Mouse (Mus musculus) ES-Bruce4 (cell line): ENCODE measurements around the gene Ufsp2. TPM values are rescaled to one million over a fixed set of nuclear protein-coding genes. Genes with fewer than 3 reads are reported as not detected.

Source experiments
- H3K27ac ChIP-seq: 2 replicates; pipeline ENCODE4 v1.5.1; 2012; ENCODE audit warnings: low read length, inconsistent platforms; ENCODE audit not compliant: insufficient read depth
- H3K27me3 ChIP-seq: 2 replicates; pipeline ENCODE4 v1.6.1; 2012; ENCODE audit warnings: mild to moderate bottlenecking, low read length, inconsistent platforms; ENCODE audit not compliant: control insufficient read depth, poor library complexity, insufficient read depth, severe bottlenecking
- H3K36me3 ChIP-seq: 2 replicates; pipeline ENCODE4 v1.6.1; 2012; ENCODE audit warnings: inconsistent platforms, mild to moderate bottlenecking, low read length, moderate library complexity; ENCODE audit not compliant: control insufficient read depth, poor library complexity, insufficient read depth, severe bottlenecking
- H3K4me1 ChIP-seq: one replicate; pipeline ENCODE4 v1.8.1; 2011; ENCODE audit warnings: low read length; ENCODE audit not compliant: control insufficient read depth, insufficient read depth
- H3K4me3 ChIP-seq: 2 replicates; pipeline ENCODE4 v1.5.1; 2011; ENCODE audit warnings: low read depth, mild to moderate bottlenecking, low read length
- H3K9ac ChIP-seq: 2 replicates; pipeline ENCODE4 v1.6.1; 2012; ENCODE audit warnings: low read depth, mild to moderate bottlenecking, inconsistent platforms; ENCODE audit not compliant: poor library complexity, severe bottlenecking
- H3K9me3 ChIP-seq: replicated peaks from 2 replicates; pipeline ENCODE4 v1.6.1; 2012; ENCODE audit warnings: mild to moderate bottlenecking, low read length, inconsistent platforms; ENCODE audit not compliant: control insufficient read depth, poor library complexity, insufficient read depth, severe bottlenecking
- CTCF ChIP-seq: IDR thresholded peaks from one replicate; pipeline ENCODE4 v1.8.1; 2011; ENCODE audit warnings: low read depth, low read length
- EP300 ChIP-seq: IDR thresholded peaks from 2 replicates; pipeline ENCODE4 v1.6.1; 2011; ENCODE audit warnings: low read depth, low read length; ENCODE audit not compliant: insufficient read depth
- POLR2A ChIP-seq: IDR thresholded peaks from one replicate; pipeline ENCODE4 v1.8.1; 2011; ENCODE audit warnings: low read length; ENCODE audit not compliant: insufficient read depth
- polyA plus RNA-seq: library from polyadenylated mRNA; stranded (reverse); fragments of >200 nt; gene quantifications from 2 replicates; pipeline ENCODE4 v1.2.4, GENCODE M21; 2011; ENCODE audit warnings: low read depth; ENCODE audit not compliant: missing spikeins, insufficient read depth, insufficient read length

Ufsp2 gene
- polyA plus RNA-seq, 1 experiment = 62.4 TPM

DNA sequence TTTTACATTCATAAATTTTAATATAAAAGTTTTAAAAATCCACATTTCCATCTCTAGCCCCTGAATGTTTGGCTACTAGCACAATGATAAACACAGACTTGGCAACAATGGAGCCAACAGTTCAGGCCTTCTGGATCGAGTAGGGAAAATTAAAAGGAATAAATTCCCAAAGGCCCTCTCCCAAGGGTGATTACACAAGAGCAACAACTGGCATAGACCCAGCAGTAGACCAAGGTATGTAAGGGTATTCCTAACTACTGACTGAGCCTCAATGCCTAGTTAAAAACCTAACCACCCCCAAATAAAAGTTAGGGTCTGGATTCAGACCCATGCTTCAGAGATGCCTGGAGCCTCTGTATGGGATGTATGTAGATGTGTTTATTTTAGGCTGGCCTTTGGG, 64.3 kb downstream of the Ufsp2 start:
- Histone ChIP-seq H3K4me1 (no peaks in the 10 kb centered on the region), H3K27ac (no peak overlapping the region), H3K9ac (no peak overlapping the region), H3K36me3 (no peaks in the 10 kb centered on the region), H3K27me3 (no peaks in the 10 kb centered on the region), H3K4me3 (no peak overlapping the region), H3K9me3 (0 out of 2 replicates have a peak, but pooled peaks cover 2% of the 10 kb centered on the region)
- TF ChIP-seq EP300 (no peak), POLR2A (no peak), CTCF (no peak)

DNA sequence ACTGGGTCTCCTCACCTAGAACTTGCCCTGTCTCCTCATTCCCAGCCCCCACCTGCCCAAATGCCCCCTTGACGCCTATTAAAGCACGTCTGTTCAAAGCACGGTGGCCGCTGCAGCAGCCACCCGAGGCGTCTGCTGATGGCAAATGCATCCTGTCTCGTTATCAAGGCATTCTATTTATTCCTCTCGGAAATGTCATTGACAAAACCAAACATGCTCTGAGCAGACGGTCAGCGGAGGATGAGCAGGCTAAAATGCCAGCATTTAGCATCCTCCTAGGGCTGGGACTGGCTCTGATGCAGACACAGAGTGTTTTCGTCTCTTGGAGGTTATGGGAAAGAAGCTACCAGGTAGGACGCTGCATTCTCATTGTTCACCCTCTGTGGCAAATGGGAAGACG, 64.9 kb downstream of the Ufsp2 start:
- no peak overlapping the region for H3K27ac ChIP-seq
- H3K9ac ChIP-seq = no peak overlapping the region
- no peaks in the 10 kb centered on the region for H3K4me1 ChIP-seq
- H3K4me3 ChIP-seq = no peak overlapping the region
- no peaks in the 10 kb centered on the region for H3K27me3 ChIP-seq
- H3K9me3 ChIP-seq = 0 out of 2 replicates have a peak, but pooled peaks cover 2% of the 10 kb centered on the region
- H3K36me3 ChIP-seq = no peaks in the 10 kb centered on the region
- TF ChIP-seq POLR2A = no peak
- no peak for TF ChIP-seq EP300

Other genes with a start within 250 kb of the Ufsp2 start
- 23.2 and 23.4 TPM in 2 replicates for gene Pdlim3, start 90.1 kb upstream of the Ufsp2 start, polyA plus RNA-seq
- gene Ccdc110, start 40.9 kb upstream of the Ufsp2 start, polyA plus RNA-seq = not detected in 2 replicates
- gene 1700029J07Rik, start 276 bp upstream of the Ufsp2 start, polyA plus RNA-seq = 3.6 and 4.8 TPM in 2 replicates
- gene Lrp2bp, start 23.8 kb downstream of the Ufsp2 start, polyA plus RNA-seq = 0.39 TPM in 1 of 2 replicates, not detected in the other
- gene Ankrd37, start 30.2 kb downstream of the Ufsp2 start, polyA plus RNA-seq = 6.5 and 8.3 TPM in 2 replicates
- 18.8 and 20.8 TPM in 2 replicates for gene Cfap97, start 176.2 kb downstream of the Ufsp2 start, polyA plus RNA-seq
- gene Snx25, start 176.6 kb downstream of the Ufsp2 start, polyA plus RNA-seq = 8.6 and 9.3 TPM in 2 replicates
- gene Slc25a4, start 235.8 kb downstream of the Ufsp2 start, polyA plus RNA-seq = 162 and 183 TPM in 2 replicates